Mouse (Mus musculus): ENCODE results near the gene Ube2t. TPM values are rescaled to one million over a fixed set of nuclear protein-coding genes. Genes with fewer than 3 reads are reported as not detected.
A peak's percentile ranks its signal among the peaks of the same experiment; 100 is the strongest.

Ube2t gene
- total and polyA plus RNA-seq, 2 experiments from 2014 or later = 5.8 to 9.0 TPM

DNA sequence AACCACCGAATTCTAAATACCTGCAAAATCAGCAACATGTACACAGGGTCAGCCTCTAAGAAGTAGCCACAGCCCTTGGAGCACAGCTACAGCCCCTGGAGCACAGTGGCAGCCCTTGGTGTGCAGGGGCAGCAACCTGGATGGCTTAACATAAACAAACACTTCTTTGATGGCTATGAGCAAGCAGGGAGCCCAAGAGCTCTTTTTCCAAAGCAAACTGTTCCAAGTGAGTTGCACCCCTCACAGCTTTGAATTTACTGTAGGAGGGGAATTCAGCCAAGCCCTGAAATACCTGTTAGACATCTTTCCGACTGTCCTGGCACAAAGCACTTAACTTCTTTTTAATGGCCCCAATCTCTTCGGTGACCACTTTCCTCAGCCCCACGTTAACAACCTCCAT lies 21.5 kb upstream of the Ube2t start:
- Histone ChIP-seq H3K4me3 (ENCODE audit: low read depth, low read length) (no peak overlapping the region), H3K27me3 (ENCODE audit: insufficient read depth, low read length) (no peaks in the 10 kb centered on the region)

GRCm38 (mm10) chr1:134942898-134943297 lies 19.5 kb upstream of the Ube2t start:
- no peak overlapping the region for H3K27ac ChIP-seq (ENCODE audit: low read depth, low read length)
- no peak overlapping the region for H3K4me2 ChIP-seq (ENCODE audit: low read depth)
- no peak for TF ChIP-seq CTCF (IDR thresholded peaks at IDR 0.05; ENCODE audit: low read depth)
- no peak overlapping the region for H3K4me3 ChIP-seq (ENCODE audit: low read depth, low read length)
- H3K36me3 ChIP-seq (ENCODE audit: insufficient read depth) = no peaks in the 10 kb centered on the region; the same call in 1 of the 2 replicates
- ATAC-seq (no peak), DNase-seq (no peak)
- no peaks in the 10 kb centered on the region for H3K4me1 ChIP-seq (ENCODE audit: insufficient read depth)
- 94% methylated on average over 2 of the region's 2 CpGs for WGBS
- no peaks in the 10 kb centered on the region for H3K9me3 ChIP-seq (ENCODE audit: low read length)
- no peaks in the 10 kb centered on the region for H3K27me3 ChIP-seq (ENCODE audit: insufficient read depth, low read length)
- no peak overlapping the region for H3K9ac ChIP-seq

More for the DNA sequence above, 21.5 kb upstream of the Ube2t start:
- DNase-seq (no peak), ATAC-seq (no peak)
- WGBS = 54% methylated on average over 4 of the region's 4 CpGs
- no peak overlapping the region for H3K9ac ChIP-seq
- H3K4me1 ChIP-seq (ENCODE audit: insufficient read depth) = no peaks in the 10 kb centered on the region
- H3K27ac ChIP-seq (ENCODE audit: low read depth, low read length) = no peak overlapping the region
- H3K4me2 ChIP-seq (ENCODE audit: low read depth) = no peak overlapping the region
- H3K9me3 ChIP-seq (ENCODE audit: low read length) = no peaks in the 10 kb centered on the region
- no peaks in the 10 kb centered on the region for H3K36me3 ChIP-seq (ENCODE audit: insufficient read depth)
- no peak for TF ChIP-seq CTCF (IDR thresholded peaks at IDR 0.05; ENCODE audit: low read depth)

GRCm38 (mm10) chr1:134947590-134947989 lies 14.8 kb upstream of the Ube2t start:
- H3K9me3 ChIP-seq (ENCODE audit: low read length) = no peaks in the 10 kb centered on the region
- H3K36me3 ChIP-seq (ENCODE audit: insufficient read depth) = no peaks in the 10 kb centered on the region; the same call in 1 of the 2 replicates
- H3K4me2 ChIP-seq (ENCODE audit: low read depth) = no peak overlapping the region
- H3K4me3 ChIP-seq (ENCODE audit: low read depth, low read length) = no peak overlapping the region
- ATAC-seq = no peak
- WGBS = 72% methylated on average over 7 of the region's 7 CpGs
- H3K9ac ChIP-seq = no peak overlapping the region
- no peaks in the 10 kb centered on the region for H3K4me1 ChIP-seq (ENCODE audit: insufficient read depth)
- DNase-seq = no peak
- H3K27ac ChIP-seq (ENCODE audit: low read depth, low read length) = no peak overlapping the region
- no peak for TF ChIP-seq CTCF (IDR thresholded peaks at IDR 0.05; ENCODE audit: low read depth)
- H3K27me3 ChIP-seq (ENCODE audit: insufficient read depth, low read length) = no peaks in the 10 kb centered on the region

DNA sequence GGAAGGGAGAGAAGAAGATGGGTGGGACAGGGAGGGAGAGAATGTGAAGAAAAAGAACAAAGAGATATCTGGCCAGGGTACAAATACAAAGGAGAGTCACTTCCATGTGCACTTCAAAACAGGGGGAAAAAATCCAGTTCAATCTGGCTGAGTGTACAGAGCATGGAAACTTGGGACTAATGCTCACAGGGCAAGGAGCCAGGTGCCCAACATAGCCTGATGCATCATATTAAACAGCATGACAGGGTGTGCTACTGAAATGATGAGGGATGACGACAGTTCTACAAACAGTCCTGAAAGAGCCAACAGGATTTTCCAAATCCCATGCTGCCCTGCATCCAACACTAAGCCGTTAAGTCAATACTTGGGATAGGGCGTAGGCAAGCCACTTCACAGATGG lies 12.4 kb upstream of the Ube2t start:
- H3K4me3 ChIP-seq (ENCODE audit: low read depth, low read length) = no peak overlapping the region
- no peak for TF ChIP-seq CTCF (IDR thresholded peaks at IDR 0.05; ENCODE audit: low read depth)
- H3K27me3 ChIP-seq (ENCODE audit: insufficient read depth, low read length) = no peaks in the 10 kb centered on the region
- H3K4me1 ChIP-seq (ENCODE audit: insufficient read depth) = peaks cover 12% of the 10 kb centered on the region; the same call in 1 of the 2 replicates
- no peak overlapping the region for H3K9ac ChIP-seq
- no peaks in the 10 kb centered on the region for H3K9me3 ChIP-seq (ENCODE audit: low read length)
- no peaks in the 10 kb centered on the region; the same call in 1 of the 2 replicates for H3K36me3 ChIP-seq (ENCODE audit: insufficient read depth)
- no peak overlapping the region for H3K27ac ChIP-seq (ENCODE audit: low read depth, low read length)
- 57% methylated on average over 3 of the region's 3 CpGs for WGBS
- no peak overlapping the region for H3K4me2 ChIP-seq (ENCODE audit: low read depth)
- ATAC-seq = no peak
- DNase-seq = no peak

DNA sequence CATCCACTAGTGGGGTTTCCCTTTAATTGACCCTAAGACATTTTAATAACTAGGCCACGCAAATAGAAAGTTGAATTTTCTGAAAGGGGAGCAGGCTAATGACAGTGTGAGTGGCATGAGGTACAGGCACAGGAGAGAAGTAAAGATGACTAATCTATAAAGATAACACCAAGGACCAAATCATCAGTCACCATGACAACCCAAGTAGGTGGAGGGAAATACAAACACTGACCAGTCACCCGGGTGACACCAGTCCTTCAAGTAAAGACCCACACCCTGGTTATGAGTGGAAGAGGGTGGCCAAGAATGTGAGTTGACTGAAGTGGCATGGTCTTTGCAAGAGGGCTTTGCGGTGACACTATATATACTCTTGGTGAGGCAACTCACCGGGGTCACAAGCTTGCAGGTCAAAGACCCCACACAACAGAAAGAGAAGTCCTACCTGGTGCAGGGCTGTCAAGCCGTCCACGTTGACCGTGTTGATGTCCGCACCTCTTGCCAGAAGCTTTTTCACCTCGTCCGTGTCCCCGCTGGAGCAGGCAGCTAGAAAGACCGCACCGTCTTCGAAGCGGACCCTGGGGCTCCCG lies 7.2 kb upstream of the Ube2t start:
- H3K9ac ChIP-seq = peak overlapping the region; percentile 91
- H3K27ac ChIP-seq (ENCODE audit: low read depth, low read length) = peak overlapping the region; percentile 91
- DNase-seq = no peak
- 4% methylated on average over 16 of the region's 16 CpGs for WGBS
- H3K36me3 ChIP-seq (ENCODE audit: insufficient read depth) = no peaks in the 10 kb centered on the region
- no peak for TF ChIP-seq CTCF (IDR thresholded peaks at IDR 0.05; ENCODE audit: low read depth)
- H3K4me1 ChIP-seq (ENCODE audit: insufficient read depth) = peaks cover 12% of the 10 kb centered on the region; the same call in 1 of the 2 replicates
- 0 out of 2 replicates have a peak, but pooled peaks have one; percentile 0 for ATAC-seq
- H3K9me3 ChIP-seq (ENCODE audit: low read length) = no peaks in the 10 kb centered on the region
- peak overlapping the region; percentile 82 for H3K4me2 ChIP-seq (ENCODE audit: low read depth)
- H3K27me3 ChIP-seq (ENCODE audit: insufficient read depth, low read length) = no peaks in the 10 kb centered on the region
- H3K4me3 ChIP-seq (ENCODE audit: low read depth, low read length) = peak overlapping the region; percentile 86

DNA sequence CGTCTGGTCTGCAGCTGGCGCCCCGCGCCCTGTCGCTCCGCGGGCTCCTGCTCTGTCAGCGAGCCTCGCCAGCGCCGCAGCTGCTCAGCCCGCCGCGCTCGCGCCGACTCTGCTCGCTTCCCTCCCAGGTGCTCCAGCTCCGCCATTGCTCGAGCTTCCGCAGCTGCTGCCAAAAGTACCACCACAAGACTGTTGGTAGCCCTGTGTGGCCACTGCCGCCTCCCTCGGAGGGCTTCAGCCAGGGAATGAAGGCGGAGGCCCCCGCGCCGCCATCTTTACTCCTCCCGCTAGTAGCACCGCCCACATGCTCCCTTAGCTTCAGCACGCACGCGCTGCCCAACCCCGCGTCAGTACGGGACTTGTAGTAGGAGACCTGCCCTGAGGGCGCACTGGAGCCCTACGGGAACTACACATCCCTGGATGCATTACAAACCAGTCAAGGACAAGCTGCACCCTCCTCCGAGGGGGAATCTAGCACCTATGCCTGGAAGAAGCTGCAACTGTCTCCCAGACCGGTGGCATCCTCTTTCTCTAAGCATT lies 6.7 kb upstream of the Ube2t start, which contains the start of gene Ppp1r12b:
Ppp1r12b (minus strand) TSS at position 306 of the 540 bp plus-strand sequence.
- peak; percentile 99 for DNase-seq
- H3K4me2 ChIP-seq (ENCODE audit: low read depth) = peak within 1 kb of the TSS; percentile 82
- 1% methylated on average over 39 of the region's 39 CpGs for WGBS
- peak; percentile 65 for TF ChIP-seq CTCF (IDR thresholded peaks at IDR 0.05; ENCODE audit: low read depth)
- no peaks in the 10 kb centered on the region for H3K36me3 ChIP-seq (ENCODE audit: insufficient read depth)
- peak; percentile 100 for ATAC-seq
- H3K27ac ChIP-seq (ENCODE audit: low read depth, low read length) = peak within 1 kb of the TSS; percentile 91
- H3K9ac ChIP-seq = peak within 1 kb of the TSS; percentile 91
- H3K9me3 ChIP-seq (ENCODE audit: low read length) = no peaks in the 10 kb centered on the region
- H3K27me3 ChIP-seq (ENCODE audit: insufficient read depth, low read length) = no peaks in the 10 kb centered on the region
- peak within 1 kb of the TSS; percentile 86 for H3K4me3 ChIP-seq (ENCODE audit: low read depth, low read length)
- peaks cover 12% of the 10 kb centered on the region; the same call in 1 of the 2 replicates for H3K4me1 ChIP-seq (ENCODE audit: insufficient read depth)

DNA sequence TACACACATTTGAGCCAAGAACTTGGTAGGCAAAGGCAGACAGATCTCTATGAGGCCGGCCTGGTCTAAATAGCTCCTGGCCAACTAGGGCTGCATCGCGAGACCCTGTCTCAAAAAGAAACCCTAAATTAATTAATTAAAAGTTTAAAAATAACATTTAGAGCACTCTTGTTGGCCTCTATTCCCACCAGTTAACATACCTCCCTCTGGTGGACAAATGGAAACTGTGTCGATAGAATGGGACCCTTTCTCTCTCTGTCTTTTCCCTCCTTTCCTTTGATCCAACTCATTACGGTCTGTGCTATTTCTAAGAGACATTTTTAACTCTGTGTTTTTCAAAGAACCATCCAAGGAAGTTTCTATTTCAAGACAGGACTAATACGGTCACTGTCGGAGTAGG lies 1.7 kb upstream of the Ube2t start:
- Histone ChIP-seq H3K9ac (no peak overlapping the region), H3K4me1 (ENCODE audit: insufficient read depth) (no peaks in the 10 kb centered on the region), H3K4me2 (ENCODE audit: low read depth) (no peak overlapping the region), H3K4me3 (ENCODE audit: low read depth, low read length) (no peak overlapping the region), H3K27me3 (ENCODE audit: insufficient read depth, low read length) (no peaks in the 10 kb centered on the region), H3K36me3 (ENCODE audit: insufficient read depth) (no peaks in the 10 kb centered on the region), H3K27ac (ENCODE audit: low read depth, low read length) (no peak overlapping the region), H3K9me3 (ENCODE audit: low read length) (no peaks in the 10 kb centered on the region)
- TF ChIP-seq CTCF (IDR thresholded peaks at IDR 0.05; ENCODE audit: low read depth) = peak; percentile 58
- DNase-seq (no peak), ATAC-seq (no peak)
- WGBS = 54% methylated on average over 7 of the region's 7 CpGs

All from forebrain, postnatal 0 days (tissue).